Mouse (Mus musculus) CD8-positive naive resting alpha-beta T cell, adult 2 months (primary cell): ENCODE data around the gene Phf20.
"Not testable (repeated sequence)": the region's sequence is repeated elsewhere in the genome, so short reads cannot be mapped to it uniquely, and the experiment has no call there.

Experiments used
- DNase-seq, 2 experiments: peaks; one replicate each; pipeline ENCODE4 v3.0.0; 2022; ENCODE audit warnings: low read depth in 2 of 2, low spot score in 2 of 2

The Phf20 gene

GRCm38 (mm10) chr2:156196302-156197128 lies at the start of gene Phf20:
Gene Phf20, plus strand, starts transcription at chr2:156196466.
- DNase-seq, result peak; percentile 97 to 99

- DNase-seq, result no peak
These were observed 48.9 kb upstream of the Phf20 start for GRCm38 (mm10) chr2:156147316-156147915.

DNA sequence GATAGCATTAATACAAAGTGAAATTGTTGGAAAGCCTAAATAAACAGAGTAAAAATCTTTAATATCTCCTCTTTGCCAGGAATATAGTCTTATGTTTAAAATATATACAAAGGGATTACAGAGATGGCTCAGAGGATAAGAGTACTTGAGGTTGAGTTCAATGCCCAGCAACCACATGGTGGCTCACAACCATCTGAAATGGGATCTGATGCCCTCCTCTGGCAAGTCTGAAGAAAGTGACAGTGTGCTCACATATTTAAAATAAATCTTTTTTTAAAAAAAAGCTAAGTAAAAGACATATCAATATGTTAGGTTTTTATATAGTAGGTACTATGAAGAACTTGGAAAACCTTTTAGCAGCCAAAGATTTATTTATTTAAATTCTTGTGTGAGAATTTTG lies 44.7 kb upstream of the Phf20 start:
- no peak for DNase-seq

DNA sequence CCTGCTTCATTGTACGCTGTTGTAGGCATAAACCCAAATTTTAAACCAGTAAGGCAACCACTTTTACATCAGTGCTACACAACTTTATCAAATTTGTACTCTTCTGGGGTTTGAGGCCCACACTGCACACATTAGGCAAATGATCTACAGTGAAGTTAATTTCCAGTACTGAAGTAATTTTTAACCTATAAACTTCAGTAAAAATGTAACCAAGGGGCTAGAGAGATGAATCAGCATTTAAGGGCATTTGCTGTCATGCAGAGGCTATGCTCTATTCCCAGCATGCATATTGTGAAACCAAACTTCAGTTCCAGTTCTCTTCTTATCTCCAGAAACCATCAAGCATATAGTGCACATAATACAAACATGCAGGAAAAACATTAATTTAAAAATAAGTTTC lies 30.8 kb upstream of the Phf20 start:
- DNase-seq, result no peak

GRCm38 (mm10) chr2:156166557-156166956 lies 29.7 kb upstream of the Phf20 start:
- no peak for DNase-seq

GRCm38 (mm10) chr2:156177079-156177478 lies 19.2 kb upstream of the Phf20 start:
- no peak for DNase-seq

- DNase-seq, result no peak
These were observed 18.6 kb upstream of the Phf20 start for GRCm38 (mm10) chr2:156177651-156178050.

DNA sequence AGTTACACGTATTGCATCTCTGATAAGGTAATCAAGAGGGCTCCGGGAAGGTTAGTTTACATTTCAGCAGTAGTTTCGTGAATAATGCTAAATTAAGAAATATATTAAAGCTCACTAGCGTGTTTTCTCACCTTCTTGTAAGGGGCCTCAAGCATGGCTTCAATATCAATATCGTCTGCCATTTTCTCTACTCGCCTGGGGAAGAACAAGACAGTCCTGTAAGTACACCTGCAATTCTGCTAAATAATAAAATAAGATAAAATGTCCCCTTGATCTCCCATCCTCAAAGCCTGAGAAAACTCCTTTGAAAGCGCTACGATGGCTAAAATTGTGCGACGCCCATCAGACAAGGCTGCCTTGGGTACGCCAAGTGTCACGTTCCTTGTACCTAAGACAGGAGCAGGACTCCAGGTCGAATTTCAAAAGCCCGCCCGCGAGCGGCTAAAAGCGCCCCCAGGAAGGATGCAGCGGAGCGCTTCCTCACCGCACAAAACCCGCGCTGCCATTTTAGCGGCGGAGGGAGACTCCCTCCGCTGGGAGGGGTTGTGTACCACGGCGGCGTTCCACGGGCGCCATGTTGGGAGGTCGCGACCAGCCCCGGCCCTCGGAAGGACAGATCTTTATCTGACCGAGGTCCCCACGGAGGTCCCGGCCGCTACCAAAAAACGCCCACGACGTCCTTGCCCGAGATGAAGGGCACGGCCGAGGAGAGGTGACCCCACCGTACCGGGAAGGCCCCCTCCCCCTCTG lies 17.0 kb upstream of the Phf20 start:
- peak; percentile 85 to 86 for DNase-seq

- DNase-seq, result no peak
These were observed 16.5 kb upstream of the Phf20 start for GRCm38 (mm10) chr2:156179796-156180093.

DNA sequence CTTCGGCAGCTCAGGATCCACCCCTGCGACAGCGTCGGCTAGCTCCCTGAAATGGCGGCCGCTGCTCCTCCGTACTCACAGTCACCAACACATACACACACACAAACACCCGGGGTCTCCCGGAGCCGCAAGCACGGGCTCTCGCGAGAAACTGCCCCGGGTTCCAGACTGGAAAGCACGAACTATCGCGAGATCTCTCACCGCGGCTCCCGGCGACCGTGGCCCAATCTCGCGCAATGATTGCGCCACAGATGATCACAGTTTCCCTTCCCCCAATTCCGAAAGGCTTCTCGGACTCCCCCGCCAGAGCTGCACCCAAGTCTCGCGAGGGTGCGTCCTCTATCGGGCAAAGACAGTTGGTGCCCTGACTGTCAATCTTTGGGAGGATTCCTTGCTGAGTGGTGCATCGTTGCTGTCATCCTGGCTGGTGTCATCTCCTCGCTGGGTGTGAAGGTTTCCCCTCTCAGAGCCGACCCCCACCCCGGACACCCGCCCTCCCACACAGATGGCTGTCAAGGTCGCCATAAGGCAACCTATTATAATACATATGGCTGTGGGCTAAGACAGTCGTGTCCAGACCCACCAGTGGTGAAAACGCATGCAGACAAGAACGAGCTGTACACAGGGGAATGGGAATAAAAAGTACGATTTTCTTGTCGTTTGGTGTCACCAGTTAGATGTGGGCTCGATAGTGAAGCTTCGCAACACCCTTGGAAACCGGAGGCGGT lies 16.0 kb upstream of the Phf20 start, which contains the start of gene Rbm39:
TSS of gene Rbm39 (minus strand) at position 145 of the 728 bp plus-strand sequence.
- peak; percentile 100 for DNase-seq

GRCm38 (mm10) chr2:156180824-156181590 lies 15.3 kb upstream of the Phf20 start:
- no peak for DNase-seq

GRCm38 (mm10) chr2:156181592-156181991 lies 14.7 kb upstream of the Phf20 start:
- DNase-seq, result no peak

DNA sequence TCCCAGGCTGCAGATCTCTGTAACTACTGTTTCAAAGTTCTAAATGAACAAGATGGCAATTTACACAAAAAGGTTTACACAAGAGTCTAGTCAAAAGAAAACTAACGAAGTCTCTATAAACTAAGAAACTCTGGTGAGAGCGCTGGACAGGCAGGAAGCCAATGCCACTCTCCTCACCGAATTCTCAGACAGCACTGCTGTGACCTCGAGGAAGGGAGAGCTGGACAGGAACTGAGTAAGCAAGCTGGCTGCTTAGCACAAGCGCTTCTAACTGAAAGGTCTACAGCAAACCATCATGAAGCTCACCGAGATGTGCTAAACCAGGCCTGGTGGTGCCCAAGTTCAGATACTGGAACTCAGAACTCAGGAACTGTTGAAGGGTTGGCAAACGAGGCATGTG lies 7.0 kb upstream of the Phf20 start:
- DNase-seq, result not testable (repeated sequence)

DNA sequence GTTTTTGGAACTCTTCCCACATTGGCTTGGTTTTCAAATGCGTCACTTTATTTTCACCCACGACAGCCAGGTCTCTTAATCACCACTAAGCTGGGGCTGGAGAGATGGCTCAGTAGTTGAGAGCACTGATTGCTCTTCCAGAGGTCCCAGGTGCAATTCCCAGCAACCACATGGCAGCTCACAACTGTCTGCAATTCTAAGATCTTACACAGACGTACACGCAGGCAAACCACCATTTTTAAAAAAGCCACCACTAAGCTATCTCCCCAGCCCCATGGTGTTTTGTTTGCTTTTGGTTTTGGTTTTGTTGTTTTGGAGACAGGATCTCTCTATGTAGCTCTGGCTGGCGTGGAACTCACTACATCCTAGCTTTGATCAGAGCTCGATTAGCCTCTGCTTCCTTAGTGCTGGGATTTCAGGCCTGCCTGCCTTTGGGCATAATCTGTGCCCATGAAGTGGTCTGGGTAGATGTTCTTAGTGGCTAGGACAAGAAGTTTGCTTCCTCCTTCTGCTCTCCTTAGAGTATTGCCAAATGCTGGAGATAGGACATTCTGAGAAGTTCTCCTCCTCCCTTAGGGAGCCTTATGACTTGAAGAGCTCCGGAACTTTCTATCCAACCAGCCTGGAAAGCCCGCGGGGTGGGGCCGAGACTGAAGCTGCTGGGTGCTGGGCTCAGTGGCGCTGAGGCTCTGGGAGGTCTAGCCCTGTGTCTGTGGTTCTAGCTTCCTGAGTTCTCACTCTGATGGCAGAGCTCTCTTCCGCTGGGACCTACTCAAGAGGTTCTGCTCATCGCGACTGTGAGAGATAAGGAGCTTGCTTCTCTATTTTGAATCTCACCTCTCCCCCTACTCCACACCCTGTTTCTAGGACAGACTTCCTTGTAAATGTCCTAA lies 6.0 kb upstream of the Phf20 start:
- peak; percentile 61 to 64 for DNase-seq

DNA sequence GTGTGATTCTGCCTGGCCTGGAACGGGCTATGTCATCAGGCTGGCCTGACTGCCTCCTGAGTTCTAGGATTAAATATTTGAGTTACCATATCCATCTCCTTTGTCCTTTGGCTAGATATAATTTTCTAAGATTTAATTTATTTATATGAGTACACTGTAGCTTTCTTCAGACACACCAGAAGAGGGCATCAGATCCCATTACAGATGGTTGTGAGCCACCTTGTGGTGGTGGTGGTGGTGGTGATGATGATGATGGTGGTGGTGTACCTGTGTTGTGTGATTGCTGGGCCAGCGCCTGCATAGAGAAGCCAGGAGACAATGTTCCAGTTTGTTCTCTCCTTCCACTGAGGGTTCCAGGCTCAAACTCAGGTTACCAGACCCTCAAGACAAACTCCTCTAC lies 4.7 kb upstream of the Phf20 start:
- no peak for DNase-seq

GRCm38 (mm10) chr2:156192068-156192467 lies 4.2 kb upstream of the Phf20 start:
- no peak for DNase-seq

GRCm38 (mm10) chr2:156193066-156193862 lies 3.0 kb upstream of the Phf20 start:
- DNase-seq, result no peak

DNA sequence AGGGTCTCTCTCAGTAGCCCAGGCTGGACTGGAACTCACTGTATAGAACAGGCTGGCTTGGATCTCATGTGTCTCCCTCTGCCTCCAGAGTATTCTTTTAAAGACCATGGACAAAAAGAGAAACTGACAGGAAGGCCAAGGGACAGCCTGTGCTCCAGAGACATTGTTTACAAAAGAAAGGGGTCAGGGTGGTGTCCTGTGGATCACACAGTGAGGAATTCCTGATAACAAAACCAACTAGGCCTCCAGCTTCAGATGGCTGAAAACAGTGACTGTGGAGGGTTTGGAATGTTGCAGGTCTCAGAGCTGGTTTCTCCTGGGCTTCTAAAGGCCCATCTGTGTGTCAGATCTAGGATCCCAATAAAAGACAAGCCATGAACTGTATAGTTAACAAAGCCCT lies 1.7 kb upstream of the Phf20 start:
- no peak for DNase-seq
